Mouse (Mus musculus): Measurements from ENCODE around the gene Flywch2.

Flywch2 gene

GRCm38 (mm10) chr17:23761155-23761554 lies 24.7 kb downstream of the Flywch2 start:
- in situ Hi-C loops (cut with MboI; ENCODE audit: low pct_unique_long_range_greater_than_20kb in 1 of 2, low sequenced_read_pairs in 2 of 2, unreplicated experiment in 1 of 2), result loop anchor here in 1 of 2 experiments (25.0 kb wide), 1 partner anchor 201 kb away; the partner anchor contains the start of gene Sbpl

GRCm38 (mm10) chr17:23760231-23760630 lies 25.6 kb downstream of the Flywch2 start:
- in situ Hi-C loops (cut with MboI; ENCODE audit: low pct_unique_long_range_greater_than_20kb in 1 of 2, low sequenced_read_pairs in 2 of 2, unreplicated experiment in 1 of 2), result loop anchor here in 1 of 2 experiments (25.0 kb wide), 1 partner anchor 202 kb away; the partner anchor contains the start of gene Sbpl

- in situ Hi-C loops (cut with MboI; ENCODE audit: low pct_unique_long_range_greater_than_20kb in 1 of 2, low sequenced_read_pairs in 2 of 2, unreplicated experiment in 1 of 2), result loop anchor here in 1 of 2 experiments (25.0 kb wide), 1 partner anchor 204 kb away; the partner anchor contains the start of gene Sbpl
Observed at GRCm38 (mm10) chr17:23758801-23759200, 27.1 kb downstream of the Flywch2 start.

- in situ Hi-C loops (cut with MboI; ENCODE audit: low pct_unique_long_range_greater_than_20kb in 1 of 2, low sequenced_read_pairs in 2 of 2, unreplicated experiment in 1 of 2), result loop anchor here in 1 of 2 experiments (25.0 kb wide), 1 partner anchor 205 kb away; the partner anchor contains the start of gene Sbpl
Observed at GRCm38 (mm10) chr17:23757581-23757980, 28.3 kb downstream of the Flywch2 start.

- in situ Hi-C loops (cut with MboI; ENCODE audit: low pct_unique_long_range_greater_than_20kb in 1 of 2, low sequenced_read_pairs in 2 of 2, unreplicated experiment in 1 of 2), result loop anchor here in 1 of 2 experiments (25.0 kb wide), 1 partner anchor 207 kb away; the partner anchor contains the start of gene Sbpl
Observed at GRCm38 (mm10) chr17:23755689-23756088, 30.2 kb downstream of the Flywch2 start.

GRCm38 (mm10) chr17:23749400-23750191 lies 36.3 kb downstream of the Flywch2 start:
- in situ Hi-C loops (cut with MboI; ENCODE audit: low pct_unique_long_range_greater_than_20kb in 1 of 2, low sequenced_read_pairs in 2 of 2, unreplicated experiment in 1 of 2), result loop anchor here in 1 of 2 experiments (25.0 kb wide), 1 partner anchor 213 kb away; the partner anchor contains the start of gene Sbpl

- in situ Hi-C loops (cut with MboI; ENCODE audit: low pct_unique_long_range_greater_than_20kb in 1 of 2, low sequenced_read_pairs in 2 of 2, unreplicated experiment in 1 of 2), result no loop called here
Observed at GRCm38 (mm10) chr17:23748631-23749391, 37.1 kb downstream of the Flywch2 start.

GRCm38 (mm10) chr17:23748026-23748425 lies 37.9 kb downstream of the Flywch2 start:
- in situ Hi-C loops (cut with MboI; ENCODE audit: low pct_unique_long_range_greater_than_20kb in 1 of 2, low sequenced_read_pairs in 2 of 2, unreplicated experiment in 1 of 2), result no loop called here

- in situ Hi-C loops (cut with MboI; ENCODE audit: low pct_unique_long_range_greater_than_20kb in 1 of 2, low sequenced_read_pairs in 2 of 2, unreplicated experiment in 1 of 2), result no loop called here
Observed at GRCm38 (mm10) chr17:23747471-23747870, 38.4 kb downstream of the Flywch2 start.

- in situ Hi-C loops (cut with MboI; ENCODE audit: low pct_unique_long_range_greater_than_20kb in 1 of 2, low sequenced_read_pairs in 2 of 2, unreplicated experiment in 1 of 2), result no loop called here
Observed at GRCm38 (mm10) chr17:23746767-23747166, 39.1 kb downstream of the Flywch2 start.

GRCm38 (mm10) chr17:23746311-23746710 lies 39.6 kb downstream of the Flywch2 start:
- in situ Hi-C loops (cut with MboI; ENCODE audit: low pct_unique_long_range_greater_than_20kb in 1 of 2, low sequenced_read_pairs in 2 of 2, unreplicated experiment in 1 of 2), result no loop called here

- in situ Hi-C loops (cut with MboI; ENCODE audit: low pct_unique_long_range_greater_than_20kb in 1 of 2, low sequenced_read_pairs in 2 of 2, unreplicated experiment in 1 of 2), result no loop called here
Observed at GRCm38 (mm10) chr17:23745301-23746251, 40.3 kb downstream of the Flywch2 start, which contains the start of gene Kremen2. TSS of gene Kremen2 (minus strand) at chr17:23745833.

GRCm38 (mm10) chr17:23744651-23745050 lies 41.2 kb downstream of the Flywch2 start:
- in situ Hi-C loops (cut with MboI; ENCODE audit: low pct_unique_long_range_greater_than_20kb in 1 of 2, low sequenced_read_pairs in 2 of 2, unreplicated experiment in 1 of 2), result no loop called here

GRCm38 (mm10) chr17:23744076-23744475 lies 41.8 kb downstream of the Flywch2 start:
- in situ Hi-C loops (cut with MboI; ENCODE audit: low pct_unique_long_range_greater_than_20kb in 1 of 2, low sequenced_read_pairs in 2 of 2, unreplicated experiment in 1 of 2), result no loop called here

GRCm38 (mm10) chr17:23742941-23743340 lies 42.9 kb downstream of the Flywch2 start:
- in situ Hi-C loops (cut with MboI; ENCODE audit: low pct_unique_long_range_greater_than_20kb in 1 of 2, low sequenced_read_pairs in 2 of 2, unreplicated experiment in 1 of 2), result no loop called here

GRCm38 (mm10) chr17:23742210-23742793 lies 43.6 kb downstream of the Flywch2 start:
- in situ Hi-C loops (cut with MboI; ENCODE audit: low pct_unique_long_range_greater_than_20kb in 1 of 2, low sequenced_read_pairs in 2 of 2, unreplicated experiment in 1 of 2), result no loop called here

GRCm38 (mm10) chr17:23741359-23742209 lies 44.3 kb downstream of the Flywch2 start:
- in situ Hi-C loops (cut with MboI; ENCODE audit: low pct_unique_long_range_greater_than_20kb in 1 of 2, low sequenced_read_pairs in 2 of 2, unreplicated experiment in 1 of 2), result no loop called here

Data from mouse embryonic stem cell (cell line).